ENCODE assay signal across 8 mouse cellular contexts in genomic region chr11:88895800-88896232, GRCm38 (mm10). TPM values are rescaled to one million over a fixed set of nuclear protein-coding genes. Genes with fewer than 3 reads are reported as not detected.
A peak's percentile ranks its signal among the peaks of the same experiment; 100 is the strongest.
DNase-seq lines count a peak whose midpoint lies in the region; ATAC-seq and TF ChIP-seq lines count a peak whose summit lies in the region.
"Not testable (repeated sequence)": the region's sequence is repeated elsewhere in the genome, so short reads cannot be mapped to it uniquely, and the experiment has no call there.

No protein-coding gene starts in this region.

- H3K4me3 ChIP-seq in heart, postnatal 0 days (ENCODE audit: low read depth, low read length): peak overlapping the region; percentile 39
- peak overlapping the region; percentile 39 for H3K4me3 ChIP-seq in lung, embryonic 16.5 days (ENCODE audit: low read length)

- H3K4me2 ChIP-seq in heart, postnatal 0 days (ENCODE audit: low read depth, low read length): 0 out of 2 replicates have a peak overlapping the region, but pooled peaks have one; percentile 25
- H3K4me2 ChIP-seq in lung, embryonic 16.5 days (ENCODE audit: low read depth, low read length): peak overlapping the region; percentile 37; the same call in 1 of the 2 replicates

- WGBS in heart, postnatal 0 days: 48% methylated on average over 20 of the region's 39 CpGs
- 37% methylated on average over 22 of the region's 39 CpGs for WGBS in lung, embryonic 16.5 days

- not testable (repeated sequence) for H3K4me1 ChIP-seq in heart, postnatal 0 days (ENCODE audit: control insufficient read depth, insufficient read depth); lung, embryonic 16.5 days (replicated peaks; ENCODE audit: control insufficient read depth, insufficient read depth, low read length)

- H3K27me3 ChIP-seq in heart, postnatal 0 days (ENCODE audit: control insufficient read depth, insufficient read depth, low read length); lung, embryonic 16.5 days (ENCODE audit: control insufficient read depth, insufficient read depth, low read depth, low read length): not testable (repeated sequence)

- not testable (repeated sequence) for H3K9me3 ChIP-seq in heart, postnatal 0 days (replicated peaks; ENCODE audit: control insufficient read depth, low read length); lung, embryonic 16.5 days (ENCODE audit: control insufficient read depth, low read length)

- H3K36me3 ChIP-seq in heart, postnatal 0 days (replicated peaks; ENCODE audit: control insufficient read depth, insufficient read depth, low read length); lung, embryonic 16.5 days (ENCODE audit: control insufficient read depth, insufficient read depth, low read length): not testable (repeated sequence)

- H3K9ac ChIP-seq in heart, postnatal 0 days (replicated peaks; ENCODE audit: low read depth, low read length); lung, embryonic 16.5 days (ENCODE audit: low read length): not testable (repeated sequence)

- DNase-seq in cerebellum, postnatal 25 days: peak; percentile 24 to 74
- peak; percentile 55 to 59 for DNase-seq in frontal cortex, postnatal 14 days (ENCODE audit: low spot score in 2 of 2)
- not testable (repeated sequence) for DNase-seq in heart, postnatal 0 days (ENCODE audit: low spot score)
- DNase-seq in kidney, adult 9 months: peak; percentile 67
- peak; percentile 36 to 44 for DNase-seq in left cerebral cortex, postnatal 25 days (ENCODE audit: low spot score in 2 of 2)
- DNase-seq in ovary, postnatal 10 days (ENCODE audit: low spot score): peak; percentile 39
- peak; percentile 29 for DNase-seq in thymus, postnatal 4 days

- not testable (repeated sequence) for ATAC-seq in heart, postnatal 0 days (ENCODE audit: insufficient read depth, low read depth); lung, embryonic 16.5 days (ENCODE audit: low read depth)

- not testable (repeated sequence) for TF ChIP-seq CTCF in heart, postnatal 0 days (IDR thresholded peaks at IDR 0.05; ENCODE audit: low read depth)

- intact Hi-C loops in left cerebral cortex, postnatal 25 days (cut with DNase I): not testable (repeated sequence)

- TF ChIP-seq EP300 in heart, postnatal 0 days (IDR thresholded peaks at IDR 0.05; ENCODE audit: low read depth): not testable (repeated sequence)

- H3K27ac ChIP-seq in heart, postnatal 0 days (ENCODE audit: low read depth); lung, embryonic 16.5 days (ENCODE audit: low read length): not testable (repeated sequence)

RNA-seq across cellular contexts. Expression of gene Akap1, which starts 31.4 kb away (rescaled TPM):
- total RNA-seq in heart, postnatal 0 days (2014; rRNA removed; ENCODE audit: low replicate concordance): 125 and 144 TPM in 2 replicates
- 51.4 and 54.0 TPM in 2 replicates for polyA plus RNA-seq in heart, postnatal 0 days (2015; fragmentation: Nextera tagmentation; extraction: Ambion mirVana)
- 10 to 100 TPM; 34.2 to 41.7 TPM for total RNA-seq in left cerebral cortex, postnatal 25 days (2021)
- polyA plus RNA-seq in lung, embryonic 16.5 days (2015; fragmentation: Nextera tagmentation; extraction: Ambion mirVana): 19.0 and 19.3 TPM in 2 replicates

RNA-seq across cellular contexts. Expression of gene Scpep1, which starts 59.4 kb away (rescaled TPM):
- 36.0 and 44.6 TPM in 2 replicates for total RNA-seq in heart, postnatal 0 days (2014; rRNA removed; ENCODE audit: low replicate concordance)
- 36.9 and 41.4 TPM in 2 replicates for polyA plus RNA-seq in heart, postnatal 0 days (2015; fragmentation: Nextera tagmentation; extraction: Ambion mirVana)
- total RNA-seq in left cerebral cortex, postnatal 25 days (2021): 10 to 100 TPM; 19.0 to 20.7 TPM
- 89.8 and 90.8 TPM in 2 replicates for polyA plus RNA-seq in lung, embryonic 16.5 days (2015; fragmentation: Nextera tagmentation; extraction: Ambion mirVana)
